Mouse (Mus musculus) neural tube, embryonic 11.5 days (tissue): ENCODE measurements around the gene Maml3. TPM values are rescaled to one million over a fixed set of nuclear protein-coding genes. Genes with fewer than 3 reads are reported as not detected.
A peak's percentile ranks its signal among the peaks of the same experiment; 100 is the strongest.

Source experiments
- ATAC-seq: fragments of 200-750 bp; cut with Nextera tagmentation; 2 replicates; pipeline ENCODE4 v1.8.0; 2017; ENCODE audit warnings: moderate number of reproducible peaks, mild to moderate bottlenecking, moderate TSS enrichment, moderate library complexity; ENCODE audit not compliant: insufficient read depth, low FRiP score, low TSS enrichment
- DNase-seq: peaks from one replicate; pipeline ENCODE4 v3.0.0-alpha.2; 2015; ENCODE audit warnings: low spot score
- H3K27ac ChIP-seq: fragments of 300-500 bp; sonication (generic); 2 replicates; pipeline ENCODE4 v1.5.1; 2014; ENCODE audit warnings: low read depth, mild to moderate bottlenecking, low read length
- H3K27me3 ChIP-seq: fragments of 300-500 bp; sonication (generic); 2 replicates; pipeline ENCODE4 v1.6.1; 2014; ENCODE audit warnings: mild to moderate bottlenecking, low read length, mixed read lengths; ENCODE audit not compliant: control insufficient read depth, insufficient read depth
- H3K36me3 ChIP-seq: fragments of 300-500 bp; sonication (generic); 2 replicates; pipeline ENCODE4 v1.6.1; 2014; ENCODE audit warnings: mild to moderate bottlenecking, low read length, moderate library complexity, mixed read lengths; ENCODE audit not compliant: control insufficient read depth, insufficient read depth
- H3K4me1 ChIP-seq: fragments of 300-500 bp; sonication (generic); 2 replicates; pipeline ENCODE4 v1.6.1; 2014; ENCODE audit warnings: low read length, mixed read lengths; ENCODE audit not compliant: control insufficient read depth, insufficient read depth
- H3K4me2 ChIP-seq: fragments of 300-500 bp; sonication (generic); 2 replicates; pipeline ENCODE4 v1.6.1; 2014; ENCODE audit warnings: low read depth, mild to moderate bottlenecking, moderate library complexity
- H3K4me3 ChIP-seq: fragments of 300-500 bp; sonication (generic); 2 replicates; pipeline ENCODE4 v1.5.1; 2014; ENCODE audit warnings: low read depth, low read length
- H3K9ac ChIP-seq: fragments of 300-500 bp; sonication (generic); 2 replicates; pipeline ENCODE4 v1.6.1; 2014; ENCODE audit warnings: mild to moderate bottlenecking, low read length
- H3K9me3 ChIP-seq: fragments of 300-500 bp; sonication (generic); 2 replicates; pipeline ENCODE4 v1.6.1; 2016; ENCODE audit warnings: low read length; ENCODE audit not compliant: control insufficient read depth
- WGBS: fragments of 180-500 bp; shearing (Covaris S2); extraction: QIAGEN DNeasy Blood & Tissue Kit; methylation state at CpG from one replicate; pipeline ENCODE4 v1.1.7; 2014; 5-methylcytosine and 5-hydroxymethylcytosine counted together
- polyA plus RNA-seq: library from polyadenylated mRNA; unstranded; fragments of >200 nt; fragmentation: Nextera tagmentation; extraction: Ambion mirVana; gene quantifications from 2 replicates; pipeline ENCODE4 v1.2.1, GENCODE M21; 2014

Maml3 gene
- polyA plus RNA-seq, 1 experiment from 2014 or later = 8.1 TPM

GRCm38 (mm10) chr3:51885920-51886319, 219.0 kb downstream of the Maml3 start:
- Histone ChIP-seq H3K36me3 (no peaks in the 10 kb centered on the region), H3K9me3 (no peaks in the 10 kb centered on the region), H3K9ac (no peak overlapping the region), H3K4me1 (peaks cover 22% of the 10 kb centered on the region), H3K4me2 (no peak overlapping the region), H3K4me3 (no peak overlapping the region), H3K27me3 (no peaks in the 10 kb centered on the region), H3K27ac (no peak overlapping the region)
- WGBS = 66% methylated on average over 5 of the region's 5 CpGs
- no peak for ATAC-seq
- DNase-seq = no peak

DNA sequence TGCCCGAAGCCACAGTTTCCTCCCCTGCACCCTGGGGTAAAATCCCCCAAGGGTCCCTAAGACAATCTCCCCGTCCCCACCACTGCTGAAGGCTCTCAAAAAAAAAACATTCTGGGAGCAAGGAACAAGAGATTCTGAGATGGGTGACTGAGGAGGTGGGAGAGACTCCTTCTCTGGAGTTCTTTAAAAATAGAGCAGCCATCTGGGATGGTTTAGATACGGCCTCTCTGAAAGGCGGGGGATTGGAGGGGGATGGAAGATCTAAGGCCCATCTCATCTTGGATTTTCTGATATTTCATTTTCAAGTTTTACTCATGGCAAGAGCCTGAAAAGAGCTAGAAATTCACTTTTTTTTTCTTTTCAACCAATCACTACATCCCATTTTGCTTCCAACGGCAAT, 219.4 kb downstream of the Maml3 start:
- Histone ChIP-seq H3K27me3 (no peaks in the 10 kb centered on the region), H3K4me3 (no peak overlapping the region), H3K4me1 (peaks cover 26% of the 10 kb centered on the region), H3K27ac (no peak overlapping the region), H3K9me3 (no peaks in the 10 kb centered on the region), H3K4me2 (no peak overlapping the region), H3K36me3 (no peaks in the 10 kb centered on the region), H3K9ac (no peak overlapping the region)
- ATAC-seq (no peak), DNase-seq (no peak)
- WGBS = 79% methylated on average over 5 of the region's 5 CpGs

DNA sequence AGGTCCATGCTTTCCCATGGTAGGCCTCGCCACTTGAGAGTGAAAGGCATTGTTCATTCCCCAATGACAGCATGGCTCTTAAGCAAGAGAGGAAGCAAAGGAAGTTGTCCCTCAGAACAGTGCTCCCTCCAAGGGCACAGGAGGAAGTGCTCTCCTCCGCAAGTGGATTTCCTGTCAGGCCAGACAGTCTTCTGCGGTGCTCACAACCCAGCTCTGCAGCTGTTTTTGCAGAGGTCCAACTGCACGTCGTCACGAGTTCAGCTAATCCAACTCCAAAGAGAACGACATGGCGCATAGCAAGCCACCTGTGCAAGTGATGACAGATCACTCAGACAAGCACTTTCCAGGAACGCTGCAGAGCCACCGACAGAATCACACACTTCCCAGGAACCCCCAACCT, 222.9 kb downstream of the Maml3 start:
- Histone ChIP-seq H3K4me1 (peaks cover 11% of the 10 kb centered on the region), H3K4me3 (no peak overlapping the region), H3K4me2 (no peak overlapping the region), H3K9me3 (no peaks in the 10 kb centered on the region), H3K9ac (no peak overlapping the region), H3K36me3 (no peaks in the 10 kb centered on the region), H3K27ac (0 out of 2 replicates have a peak overlapping the region, but pooled peaks have one; percentile 27), H3K27me3 (no peaks in the 10 kb centered on the region)
- ATAC-seq (no peak), DNase-seq (no peak)
- WGBS = 65% methylated on average over 10 of the region's 10 CpGs

DNA sequence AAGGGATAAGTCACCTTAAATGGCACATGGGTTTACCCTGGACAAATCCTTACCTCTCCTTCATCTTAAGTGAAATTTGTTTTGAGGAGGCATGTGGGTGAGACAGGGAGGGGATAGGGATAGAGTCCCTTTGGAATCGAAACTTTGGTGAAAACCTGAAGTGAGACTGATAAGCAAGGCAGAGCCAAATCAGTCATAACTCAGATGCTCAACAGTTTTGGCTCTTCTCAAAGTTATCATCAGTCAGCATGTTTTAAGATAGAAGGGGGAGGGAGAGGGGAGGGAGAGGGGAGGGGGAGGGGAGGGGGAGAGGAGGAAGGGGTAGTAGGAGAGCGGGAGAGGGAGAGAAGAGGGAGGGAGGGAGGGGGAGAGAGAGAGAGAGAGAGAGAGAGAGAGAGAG, 223.5 kb downstream of the Maml3 start:
- Histone ChIP-seq H3K4me2 (no peak overlapping the region), H3K4me3 (no peak overlapping the region), H3K4me1 (peaks cover 11% of the 10 kb centered on the region), H3K27me3 (no peaks in the 10 kb centered on the region), H3K9ac (no peak overlapping the region), H3K36me3 (no peaks in the 10 kb centered on the region), H3K27ac (no peak overlapping the region), H3K9me3 (no peaks in the 10 kb centered on the region)
- WGBS = 52% methylated on average over 2 of the region's 2 CpGs
- DNase-seq (no peak), ATAC-seq (no peak)

GRCm38 (mm10) chr3:51880506-51881036, 224.3 kb downstream of the Maml3 start:
- Histone ChIP-seq H3K9ac (no peak overlapping the region), H3K4me2 (no peak overlapping the region), H3K9me3 (no peaks in the 10 kb centered on the region), H3K27ac (peak overlapping the region; percentile 51; the same call in 1 of the 2 replicates), H3K4me1 (peaks cover 11% of the 10 kb centered on the region), H3K36me3 (no peaks in the 10 kb centered on the region), H3K4me3 (no peak overlapping the region), H3K27me3 (no peaks in the 10 kb centered on the region)
- WGBS = 48% methylated on average over 8 of the region's 8 CpGs
- DNase-seq (no peak), ATAC-seq (no peak)

DNA sequence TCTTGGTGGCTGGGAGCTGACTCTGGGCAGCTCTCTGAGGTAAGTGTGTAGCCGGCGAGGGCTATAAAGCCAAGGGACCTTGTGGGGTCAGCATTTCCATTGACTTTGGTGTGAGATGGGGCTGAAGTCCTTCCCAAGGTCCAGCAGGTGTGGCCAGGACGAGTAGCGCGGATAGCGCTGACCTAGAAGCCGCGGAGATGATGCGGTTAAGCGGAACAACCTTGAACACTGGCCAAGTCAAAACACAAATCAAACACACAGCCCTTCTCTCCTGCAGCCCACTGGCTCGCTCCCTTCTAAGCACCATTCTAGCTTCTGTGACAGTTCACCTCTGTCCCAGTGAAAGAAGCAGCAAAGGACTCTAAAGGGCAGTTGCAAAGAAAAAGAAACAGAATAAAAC, 225.7 kb downstream of the Maml3 start:
- Histone ChIP-seq H3K27me3 (no peaks in the 10 kb centered on the region), H3K36me3 (no peaks in the 10 kb centered on the region), H3K27ac (no peak overlapping the region), H3K4me3 (no peak overlapping the region), H3K4me2 (no peak overlapping the region), H3K4me1 (peaks cover 11% of the 10 kb centered on the region), H3K9me3 (no peaks in the 10 kb centered on the region), H3K9ac (no peak overlapping the region)
- 84% methylated on average over 11 of the region's 11 CpGs for WGBS
- no peak for DNase-seq
- no peak for ATAC-seq

DNA sequence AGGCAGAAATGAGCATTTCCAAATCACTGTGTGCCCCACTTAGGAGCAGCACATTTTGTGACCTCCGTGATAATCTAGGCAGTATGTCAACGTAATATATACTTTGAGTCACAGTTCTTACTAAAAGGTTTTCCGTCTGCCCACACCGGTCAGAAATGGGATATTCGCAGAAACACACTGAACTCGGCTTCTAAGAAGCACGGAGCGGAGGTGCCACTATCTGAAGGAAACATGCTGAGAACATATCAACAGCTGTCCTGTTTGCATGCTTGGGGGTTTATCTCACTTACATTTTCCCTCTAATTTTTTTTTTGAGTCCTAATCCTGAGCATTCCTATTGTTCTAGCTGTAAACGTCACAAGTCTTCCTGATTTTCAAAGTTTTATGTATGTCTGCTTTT, 226.3 kb downstream of the Maml3 start:
- H3K4me1 ChIP-seq = peaks cover 13% of the 10 kb centered on the region
- no peaks in the 10 kb centered on the region for H3K27me3 ChIP-seq
- H3K9ac ChIP-seq = no peak overlapping the region
- no peak overlapping the region for H3K4me3 ChIP-seq
- H3K4me2 ChIP-seq = no peak overlapping the region
- WGBS = 89% methylated on average over 9 of the region's 9 CpGs
- H3K27ac ChIP-seq = no peak overlapping the region
- DNase-seq (no peak), ATAC-seq (no peak)
- no peaks in the 10 kb centered on the region for H3K9me3 ChIP-seq
- no peaks in the 10 kb centered on the region for H3K36me3 ChIP-seq

DNA sequence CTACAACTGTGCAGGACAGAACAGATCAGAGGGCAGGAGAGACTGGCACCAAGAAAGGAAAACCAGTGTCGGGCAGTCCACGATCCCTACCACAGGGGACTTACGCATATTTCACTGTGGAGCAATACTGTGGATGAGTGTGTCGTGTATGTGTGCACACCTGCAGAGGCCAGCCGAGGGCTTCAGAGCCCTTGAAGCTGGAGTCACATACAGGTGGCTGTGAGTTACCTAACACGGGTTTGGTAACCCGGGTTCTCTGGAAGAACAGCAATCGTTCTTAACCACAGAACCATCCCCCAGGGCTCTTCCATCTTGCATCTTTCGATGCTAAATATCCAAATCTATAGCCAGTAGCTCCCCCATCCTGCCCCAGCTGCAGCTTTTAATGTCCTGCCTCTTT, 228.1 kb downstream of the Maml3 start:
- WGBS = 92% methylated on average over 9 of the region's 9 CpGs
- Histone ChIP-seq H3K27ac (no peak overlapping the region), H3K4me2 (no peak overlapping the region), H3K4me1 (peaks cover 17% of the 10 kb centered on the region), H3K4me3 (no peak overlapping the region), H3K27me3 (no peaks in the 10 kb centered on the region), H3K36me3 (no peaks in the 10 kb centered on the region), H3K9me3 (no peaks in the 10 kb centered on the region), H3K9ac (no peak overlapping the region)
- ATAC-seq (no peak), DNase-seq (no peak)

DNA sequence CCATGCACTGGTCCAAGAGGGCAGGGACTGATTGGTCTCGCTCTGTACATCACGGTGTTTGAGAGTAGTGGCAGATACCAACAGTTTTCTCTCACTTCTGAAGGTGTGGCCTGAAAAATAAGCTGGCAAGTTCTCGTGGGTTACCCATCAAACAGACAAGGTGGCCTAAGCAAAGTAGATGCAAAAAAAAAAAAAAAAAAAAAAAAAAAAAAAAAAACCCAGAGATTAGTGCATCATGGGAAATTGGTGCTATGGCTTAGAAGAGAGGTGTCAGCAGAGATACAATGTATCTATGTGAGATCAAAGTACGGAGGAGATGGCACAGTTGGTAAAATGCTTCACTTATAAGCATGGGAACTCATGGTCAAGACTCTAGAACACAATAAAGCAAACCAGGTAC, 229.2 kb downstream of the Maml3 start:
- WGBS = 90% methylated on average over 4 of the region's 4 CpGs
- Histone ChIP-seq H3K9me3 (no peaks in the 10 kb centered on the region), H3K4me3 (no peak overlapping the region), H3K4me2 (no peak overlapping the region), H3K36me3 (no peaks in the 10 kb centered on the region), H3K27ac (no peak overlapping the region), H3K27me3 (no peaks in the 10 kb centered on the region), H3K9ac (no peak overlapping the region), H3K4me1 (peaks cover 14% of the 10 kb centered on the region)
- ATAC-seq (no peak), DNase-seq (no peak)
